Mouse (Mus musculus) embryonic facial prominence, embryonic 10.5 days (tissue): Measurements from ENCODE around the gene Krt33a. TPM values are rescaled to one million over a fixed set of nuclear protein-coding genes. Genes with fewer than 3 reads are reported as not detected.

Experiments used
- DNase-seq: peaks from one replicate; pipeline ENCODE4 v3.0.0-alpha.2; 2017; ENCODE audit warnings: low spot score
- H3K27ac ChIP-seq: fragments of 300-500 bp; sonication (generic); replicated peaks from 2 replicates; pipeline ENCODE4 v1.5.1; 2016; ENCODE audit warnings: mild to moderate bottlenecking
- H3K27me3 ChIP-seq: fragments of 300-500 bp; sonication (generic); replicated peaks from 2 replicates; pipeline ENCODE4 v1.6.1; 2016; ENCODE audit warnings: low read depth, mild to moderate bottlenecking; ENCODE audit not compliant: poor library complexity, severe bottlenecking
- H3K36me3 ChIP-seq: fragments of 300-500 bp; sonication (generic); replicated peaks from 2 replicates; pipeline ENCODE4 v1.6.1; 2016; ENCODE audit warnings: mild to moderate bottlenecking, moderate library complexity
- H3K4me1 ChIP-seq: fragments of 300-500 bp; sonication (generic); 2 replicates; pipeline ENCODE4 v1.6.1; 2016
- H3K4me3 ChIP-seq: fragments of 300-500 bp; sonication (generic); 2 replicates; pipeline ENCODE4 v1.5.1; 2016; ENCODE audit warnings: mild to moderate bottlenecking, moderate library complexity
- H3K9me3 ChIP-seq: fragments of 300-500 bp; sonication (generic); 2 replicates; pipeline ENCODE4 v1.6.1; 2016; ENCODE audit warnings: mild to moderate bottlenecking
- WGBS: fragments of 180-500 bp; shearing (Covaris S2); methylation state at CpG from one replicate; pipeline ENCODE4 v1.1.7; 2016; 5-methylcytosine and 5-hydroxymethylcytosine counted together
- polyA plus RNA-seq: library from polyadenylated mRNA; unstranded; fragments of >200 nt; fragmentation: Nextera tagmentation; extraction: Ambion mirVana; gene quantifications from 2 replicates; pipeline ENCODE4 v1.2.1, GENCODE M21; 2016

Gene Krt33a
- polyA plus RNA-seq, 1 experiment from 2014 or later: not detected

GRCm38 (mm10) chr11:99982731-99983130 lies 33.3 kb downstream of the Krt33a start:
- 90% methylated on average over 9 of the region's 9 CpGs for WGBS
- H3K27me3 ChIP-seq: no peaks in the 10 kb centered on the region
- no peak for DNase-seq
- no peak overlapping the region for H3K27ac ChIP-seq
- no peaks in the 10 kb centered on the region for H3K4me1 ChIP-seq
- H3K4me3 ChIP-seq: no peak overlapping the region
- H3K36me3 ChIP-seq: no peaks in the 10 kb centered on the region
- no peaks in the 10 kb centered on the region for H3K9me3 ChIP-seq

GRCm38 (mm10) chr11:99978953-99979352 lies 37.1 kb downstream of the Krt33a start, which contains the start of gene Krtap29-1:
Gene Krtap29-1, minus strand, starts transcription at chr11:99979053.
- DNase-seq: no peak
- no peaks in the 10 kb centered on the region for H3K9me3 ChIP-seq
- no peaks in the 10 kb centered on the region for H3K4me1 ChIP-seq
- H3K27me3 ChIP-seq: no peaks in the 10 kb centered on the region
- H3K36me3 ChIP-seq: no peaks in the 10 kb centered on the region
- no peak within 1 kb of the TSS for H3K4me3 ChIP-seq
- H3K27ac ChIP-seq: no peak within 1 kb of the TSS
- WGBS: 81% methylated on average over 5 of the region's 5 CpGs

- no peaks in the 10 kb centered on the region for H3K27me3 ChIP-seq
- WGBS: 74% methylated on average over 2 of the region's 2 CpGs
Measured at GRCm38 (mm10) chr11:99965961-99966360, 50.1 kb downstream of the Krt33a start.

GRCm38 (mm10) chr11:99964213-99964612 lies 51.8 kb downstream of the Krt33a start:
- Histone ChIP-seq H3K27me3 (no peaks in the 10 kb centered on the region), H3K9me3 (no peaks in the 10 kb centered on the region), H3K4me1 (no peaks in the 10 kb centered on the region), H3K27ac (no peak overlapping the region), H3K4me3 (no peak overlapping the region), H3K36me3 (no peaks in the 10 kb centered on the region)
- no peak for DNase-seq
- 54% methylated on average over 6 of the region's 6 CpGs for WGBS

More at GRCm38 (mm10) chr11:99965961-99966360, 50.1 kb downstream of the Krt33a start:
- no peak overlapping the region for H3K27ac ChIP-seq
- no peaks in the 10 kb centered on the region for H3K36me3 ChIP-seq
- no peak overlapping the region for H3K4me3 ChIP-seq
- H3K4me1 ChIP-seq: no peaks in the 10 kb centered on the region
- no peak for DNase-seq
- no peaks in the 10 kb centered on the region for H3K9me3 ChIP-seq

Other genes with a start within 250 kb of the Krt33a start
- gene Gm11595, start 243.3 kb downstream of the Krt33a start, polyA plus RNA-seq: not detected in 2 replicates
- not detected in 2 replicates for gene Krtap4-8, start 235.5 kb downstream of the Krt33a start, polyA plus RNA-seq
- not detected in 2 replicates for gene Krtap4-9, start 231.0 kb downstream of the Krt33a start, polyA plus RNA-seq
- gene Gm11596, start 222.7 kb downstream of the Krt33a start, polyA plus RNA-seq: not detected in 2 replicates
- not detected in 2 replicates for gene Gm11569, start 217.3 kb downstream of the Krt33a start, polyA plus RNA-seq
- not detected in 2 replicates for gene Gm11554, start 211.8 kb downstream of the Krt33a start, polyA plus RNA-seq
- gene Krtap4-13, start 206.3 kb downstream of the Krt33a start, polyA plus RNA-seq: not detected in 2 replicates
- not detected in 2 replicates for gene Gm11564, start 200.5 kb downstream of the Krt33a start, polyA plus RNA-seq
- gene 2300003K06Rik, start 178.1 kb downstream of the Krt33a start, polyA plus RNA-seq: not detected in 2 replicates
- not detected in 2 replicates for gene Krtap4-16, start 164.6 kb downstream of the Krt33a start, polyA plus RNA-seq
- gene Gm11568, start 158.3 kb downstream of the Krt33a start, polyA plus RNA-seq: not detected in 2 replicates
- not detected in 2 replicates for gene Gm11559, start 151.7 kb downstream of the Krt33a start, polyA plus RNA-seq
- not detected in 2 replicates for gene Krtap9-1, start 142.8 kb downstream of the Krt33a start, polyA plus RNA-seq
- not detected in 2 replicates for gene Gm11567, start 137.0 kb downstream of the Krt33a start, polyA plus RNA-seq
- gene Krtap31-1, start 108.3 kb downstream of the Krt33a start, polyA plus RNA-seq: not detected in 2 replicates
- not detected in 2 replicates for gene Gm11565, start 101.5 kb downstream of the Krt33a start, polyA plus RNA-seq
- not detected in 2 replicates for gene Krtap31-2, start 79.9 kb downstream of the Krt33a start, polyA plus RNA-seq
- gene Krtap9-5, start 67.7 kb downstream of the Krt33a start, polyA plus RNA-seq: not detected in 2 replicates
- gene Krtap29-1, start 37.2 kb downstream of the Krt33a start, polyA plus RNA-seq: not detected in 2 replicates
- gene Krtap16-1, start 29.6 kb downstream of the Krt33a start, polyA plus RNA-seq: not detected in 2 replicates
- not detected in 2 replicates for gene Krtap17-1, start 22.2 kb downstream of the Krt33a start, polyA plus RNA-seq
- gene Krt33b, start 13.7 kb upstream of the Krt33a start, polyA plus RNA-seq: not detected in 2 replicates
- gene Krt34, start 25.3 kb upstream of the Krt33a start, polyA plus RNA-seq: not detected in 2 replicates
- gene Krt31, start 34.3 kb upstream of the Krt33a start, polyA plus RNA-seq: not detected in 2 replicates
- gene Krt32, start 72.0 kb upstream of the Krt33a start, polyA plus RNA-seq: not detected in 2 replicates
- gene Krt35, start 80.0 kb upstream of the Krt33a start, polyA plus RNA-seq: not detected in 2 replicates
- gene Krt36, start 89.4 kb upstream of the Krt33a start, polyA plus RNA-seq: 0.09 TPM in 1 of 2 replicates, not detected in the other
- gene Krt13, start 105.4 kb upstream of the Krt33a start, polyA plus RNA-seq: not detected in 2 replicates
- gene Krt15, start 119.7 kb upstream of the Krt33a start, polyA plus RNA-seq: 2.8 and 8.6 TPM in 2 replicates
- gene Krt19, start 132.5 kb upstream of the Krt33a start, polyA plus RNA-seq: 16.1 and 18.2 TPM in 2 replicates
- gene Krt9, start 177.0 kb upstream of the Krt33a start, polyA plus RNA-seq: not detected in 2 replicates
- 12.0 and 16.1 TPM in 2 replicates for gene Krt14, start 191.3 kb upstream of the Krt33a start, polyA plus RNA-seq
- gene Krt16, start 232.7 kb upstream of the Krt33a start, polyA plus RNA-seq: not detected in 2 replicates
- 0.28 and 0.67 TPM in 2 replicates for gene Krt17, start 244.8 kb upstream of the Krt33a start, polyA plus RNA-seq